Mouse (Mus musculus) retina, embryonic 14.5 days (tissue): Measurements from ENCODE around the gene Nr6a1.
A peak's percentile ranks its signal among the peaks of the same experiment; 100 is the strongest.

ENCODE experiments used
- DNase-seq: peaks from one replicate; pipeline ENCODE4 v3.0.0-alpha.2; 2015; ENCODE audit warnings: low spot score

The Nr6a1 gene

DNA sequence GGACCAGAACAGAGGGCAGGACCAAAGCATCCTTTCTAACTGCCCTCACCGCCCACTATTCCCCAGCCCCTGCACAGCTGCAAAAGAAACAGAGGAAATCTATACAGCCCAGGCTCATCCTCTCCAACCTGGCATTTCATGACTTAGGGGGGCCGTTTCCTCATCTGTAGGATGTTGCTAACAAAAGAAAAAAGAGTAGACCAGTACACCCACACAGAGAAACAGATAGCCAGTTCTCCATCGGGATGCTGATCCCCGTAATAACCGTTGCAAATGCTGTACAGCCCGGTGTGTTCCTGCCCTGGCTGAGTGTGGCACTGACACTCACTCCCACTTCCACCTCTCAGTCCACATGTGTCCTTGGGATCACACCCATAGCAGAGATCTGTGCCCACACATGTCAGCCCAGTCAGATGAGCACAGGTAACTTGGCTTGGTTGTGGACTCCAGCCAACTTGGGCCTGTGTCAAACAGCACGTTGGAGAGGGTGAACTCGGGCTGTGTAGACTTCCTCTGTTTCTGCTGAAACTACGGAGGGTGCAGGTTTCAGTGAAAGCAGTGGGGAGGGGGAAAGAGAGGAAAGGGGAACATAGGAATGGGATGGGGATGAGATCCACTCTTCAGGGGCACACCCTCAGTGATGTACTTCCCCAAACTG is 9.4 kb upstream of the Nr6a1 start:
- DNase-seq = no peak

DNA sequence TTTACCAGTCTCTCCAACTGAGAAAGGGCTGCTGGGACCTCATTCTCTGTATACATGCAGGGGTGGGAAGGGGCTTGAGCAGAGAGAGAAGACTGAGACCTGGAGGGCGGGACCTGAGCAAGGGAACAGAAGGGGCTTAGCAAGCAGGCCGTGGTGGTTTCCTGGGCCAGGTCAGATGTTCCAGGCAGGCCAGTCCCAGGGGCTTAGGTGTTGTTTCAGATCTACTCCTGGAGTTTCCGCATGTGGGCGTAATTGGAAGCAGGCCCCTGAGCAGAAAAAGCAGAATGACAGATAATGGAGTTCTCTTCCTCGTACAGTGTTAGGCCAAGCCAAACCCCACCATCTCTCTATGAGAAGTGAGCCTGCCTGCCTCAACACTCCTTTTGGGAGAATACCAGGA is 7.4 kb upstream of the Nr6a1 start:
- DNase-seq = no peak

DNA sequence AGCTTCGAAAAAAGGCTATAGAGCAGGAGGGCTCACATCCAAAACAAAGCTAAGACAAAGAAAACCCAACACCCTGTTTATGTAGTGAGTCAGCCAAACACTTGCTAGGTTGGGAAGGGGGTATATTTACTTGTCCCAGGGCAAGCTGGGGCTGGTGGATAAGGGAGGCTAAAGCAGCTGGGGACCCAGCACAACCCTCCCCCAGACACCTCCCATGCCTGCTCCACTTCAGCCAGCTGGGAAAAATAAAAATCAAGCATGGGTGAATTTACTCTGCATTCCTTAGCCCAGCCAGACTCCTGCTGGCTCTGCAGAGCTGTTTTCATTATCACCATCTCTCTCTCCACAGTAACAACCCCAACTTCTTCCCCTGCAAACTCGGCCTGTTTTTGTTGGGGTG is 6.4 kb upstream of the Nr6a1 start:
- no peak for DNase-seq

DNA sequence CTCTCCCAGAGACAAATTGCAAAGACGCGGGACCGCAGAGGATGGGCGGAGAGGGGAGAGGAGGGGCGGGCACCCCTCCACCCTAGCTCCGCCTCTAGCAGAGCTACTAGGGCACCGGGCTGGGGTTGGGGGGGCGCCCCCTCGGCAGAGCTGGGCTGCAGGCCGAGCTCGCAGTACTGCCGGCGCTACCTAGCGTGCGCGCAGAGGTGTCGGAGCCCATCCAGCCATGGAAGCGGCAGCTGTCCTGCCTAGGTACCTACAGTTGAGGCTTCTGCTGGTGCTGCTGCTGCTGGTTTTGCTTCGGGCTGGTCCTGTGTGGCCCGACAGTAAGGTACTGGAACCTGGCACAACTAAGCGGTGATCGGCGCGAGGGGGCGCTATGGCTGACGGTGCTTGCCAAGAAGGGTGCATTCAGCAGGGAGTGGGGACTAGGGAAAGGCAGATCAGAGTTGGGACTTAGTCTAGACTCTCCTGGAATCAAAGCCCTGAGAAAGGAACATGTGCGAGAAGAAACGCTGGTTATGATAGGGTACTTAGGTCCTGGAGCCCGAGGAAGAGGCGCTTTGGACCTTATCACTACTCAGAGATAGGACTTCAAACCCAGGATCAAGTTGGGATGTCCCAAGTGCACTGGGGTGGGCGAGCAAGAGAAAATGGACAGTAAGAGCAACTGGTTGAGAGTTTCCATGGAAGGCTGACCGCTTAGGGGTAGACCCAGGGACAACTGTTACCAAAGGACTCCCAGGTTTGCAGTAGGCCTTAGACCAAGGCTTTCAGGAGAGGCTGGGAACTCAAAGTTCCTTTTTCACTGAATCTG is 4.6 kb upstream of the Nr6a1 start, which contains the start of gene Olfml2a:
Olfml2a (plus strand) TSS at position 128 of the 817 bp plus-strand sequence.
- DNase-seq = peak; percentile 77

DNA sequence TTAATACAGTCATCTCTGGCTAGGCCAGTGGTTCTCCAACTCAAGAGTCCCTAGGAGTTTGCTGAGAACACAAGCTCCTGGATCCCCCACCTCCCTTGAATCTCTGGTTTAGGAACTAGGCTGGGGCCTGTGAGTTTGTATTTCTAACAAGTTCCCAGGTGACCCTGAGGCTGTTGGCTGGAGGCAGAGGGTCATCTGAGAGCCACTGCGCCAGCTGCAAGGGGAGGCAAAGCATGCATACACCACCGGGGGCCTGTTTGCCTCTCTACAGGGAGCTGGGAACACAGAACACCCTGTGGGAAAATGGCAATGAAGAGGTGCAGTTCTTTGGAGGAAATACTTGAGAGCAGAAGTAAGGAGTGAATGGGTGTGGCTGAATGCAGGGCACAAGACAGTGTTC is 2.8 kb upstream of the Nr6a1 start:
- DNase-seq = no peak

DNA sequence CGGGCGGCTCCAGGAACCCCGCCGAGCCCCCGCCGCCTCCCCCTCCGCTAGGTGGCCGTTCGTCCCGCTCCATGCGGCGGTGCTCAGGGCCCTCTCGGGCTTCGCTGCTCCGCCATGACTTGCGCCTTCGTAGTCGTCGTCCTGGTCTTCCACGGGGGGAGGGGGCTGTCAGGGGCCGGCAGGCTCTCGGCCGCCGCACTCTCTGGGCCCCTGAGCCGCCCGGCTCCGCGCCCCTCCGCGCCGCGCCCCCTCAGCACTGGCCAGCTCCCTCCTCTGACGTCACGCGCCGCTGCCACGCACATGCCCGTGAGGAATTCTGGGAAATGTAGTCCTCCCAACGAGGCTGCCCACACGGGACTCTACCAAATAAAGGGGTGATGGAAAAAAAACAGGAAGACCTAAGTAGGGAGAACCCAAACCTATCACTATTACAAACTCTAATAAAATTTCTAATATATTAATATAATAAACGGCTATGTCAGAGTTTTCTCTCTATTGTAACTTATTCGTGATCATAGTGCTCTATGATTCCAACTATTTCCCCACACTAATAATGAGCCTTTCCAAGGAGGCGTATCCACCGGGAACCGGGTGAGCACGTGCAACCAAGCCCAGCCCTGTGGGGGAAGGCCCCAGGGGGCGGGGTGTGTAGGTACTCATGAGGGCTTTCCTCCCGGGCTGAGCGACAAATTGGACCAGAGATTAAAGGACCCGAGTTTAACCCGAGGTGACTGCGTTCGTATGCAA is 1.2 kb downstream of the Nr6a1 start:
- DNase-seq = peak; percentile 97

DNA sequence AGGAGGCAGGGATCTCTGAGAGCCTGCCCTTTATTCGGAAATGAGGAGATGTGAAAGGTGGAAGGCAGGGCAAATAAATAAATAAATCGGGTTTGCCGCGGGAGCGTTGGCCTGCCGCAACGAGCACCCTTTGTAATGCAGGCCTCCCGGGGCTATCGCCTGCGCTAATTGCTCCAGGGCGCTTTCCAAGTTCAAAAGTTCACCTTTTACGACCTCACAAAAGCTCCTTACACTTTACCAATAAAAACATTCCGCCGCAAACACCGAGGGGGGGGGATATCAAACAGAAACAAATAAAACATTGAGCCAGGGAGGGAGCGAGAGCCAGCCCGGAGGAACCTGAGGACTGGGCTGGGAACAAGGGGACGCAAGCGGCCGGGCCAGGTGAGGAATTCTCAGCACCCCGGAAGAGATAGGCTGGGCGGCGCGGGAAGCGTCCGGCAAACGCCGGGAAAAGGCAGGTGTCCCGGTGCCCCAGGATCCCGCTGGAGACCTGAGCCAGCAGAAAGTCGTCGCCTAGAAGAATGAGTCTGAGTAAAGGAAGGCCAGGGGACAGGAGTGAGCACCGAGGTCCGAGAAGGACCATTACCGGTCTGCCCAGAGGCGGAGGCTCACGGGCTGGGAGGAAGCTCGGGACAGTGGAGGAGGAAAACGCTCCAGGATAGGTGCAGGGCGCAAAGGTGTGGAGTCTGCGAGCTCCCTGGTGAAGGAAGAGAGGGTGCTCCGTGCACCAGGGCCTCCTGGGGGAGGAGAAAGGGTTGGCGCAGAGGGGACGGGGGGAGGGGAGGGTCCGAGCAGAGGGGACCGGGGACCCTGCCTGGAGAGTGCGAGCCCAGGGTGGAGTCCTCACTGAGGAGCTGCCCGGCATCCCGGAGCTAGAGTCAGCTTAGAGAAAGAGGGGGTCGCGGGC is 2.1 kb downstream of the Nr6a1 start:
- peak; percentile 44 for DNase-seq

DNA sequence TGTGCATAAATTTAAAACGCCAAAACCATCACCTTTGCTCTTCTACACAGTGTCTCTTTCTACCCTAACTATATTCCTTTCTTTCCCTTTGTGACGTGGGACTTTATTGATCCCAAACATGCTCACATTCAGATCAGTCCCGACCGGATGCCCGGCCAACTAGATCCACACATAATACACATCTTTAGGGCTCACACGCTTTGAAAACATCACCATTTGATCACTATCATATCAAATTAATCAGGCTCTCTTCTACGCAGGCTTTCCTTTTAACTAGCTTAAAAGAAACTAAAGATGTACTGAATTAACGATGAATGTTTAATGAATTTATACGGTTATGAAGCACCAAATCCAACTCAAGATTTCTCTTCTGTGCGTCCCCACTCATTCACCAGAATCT is 2.9 kb downstream of the Nr6a1 start:
- peak; percentile 58 for DNase-seq

DNA sequence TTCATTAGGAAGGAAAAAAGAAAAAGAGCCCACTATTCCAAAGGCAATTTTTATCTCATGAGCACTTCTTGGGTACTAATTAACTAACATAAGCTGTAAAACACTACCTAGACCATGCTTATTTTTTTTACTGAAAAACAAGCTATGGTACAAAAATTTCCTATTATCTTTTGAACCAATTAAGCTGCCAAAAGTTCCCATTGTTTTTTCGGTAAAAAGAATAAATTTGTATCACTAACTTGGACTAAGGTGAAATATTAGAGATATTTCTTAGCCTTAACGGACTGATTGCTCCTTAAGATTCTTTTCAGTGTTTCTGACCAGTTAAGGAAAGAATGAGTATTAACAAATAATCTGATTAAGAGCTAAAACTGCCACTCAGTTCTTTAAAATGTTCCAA is 3.6 kb downstream of the Nr6a1 start:
- DNase-seq = peak; percentile 53

DNA sequence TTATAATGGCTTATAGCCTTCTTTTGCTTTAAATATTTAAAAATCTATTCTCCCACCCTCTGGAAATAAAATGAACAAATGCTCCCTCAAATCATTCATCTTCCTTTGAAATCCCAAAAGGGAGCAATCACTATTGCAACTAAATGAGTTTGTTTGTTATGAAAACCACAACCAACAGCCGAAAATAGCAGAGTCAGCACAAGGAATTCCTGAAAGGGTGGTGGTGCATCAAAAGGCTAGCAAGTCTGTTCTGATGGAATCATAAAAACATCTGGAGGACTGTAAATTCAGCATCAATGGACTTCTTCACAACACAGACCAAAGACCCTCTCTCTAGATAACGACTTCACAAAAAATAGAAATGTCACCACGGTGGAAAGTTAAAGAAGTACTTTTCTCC is 4.0 kb downstream of the Nr6a1 start:
- no peak for DNase-seq

DNA sequence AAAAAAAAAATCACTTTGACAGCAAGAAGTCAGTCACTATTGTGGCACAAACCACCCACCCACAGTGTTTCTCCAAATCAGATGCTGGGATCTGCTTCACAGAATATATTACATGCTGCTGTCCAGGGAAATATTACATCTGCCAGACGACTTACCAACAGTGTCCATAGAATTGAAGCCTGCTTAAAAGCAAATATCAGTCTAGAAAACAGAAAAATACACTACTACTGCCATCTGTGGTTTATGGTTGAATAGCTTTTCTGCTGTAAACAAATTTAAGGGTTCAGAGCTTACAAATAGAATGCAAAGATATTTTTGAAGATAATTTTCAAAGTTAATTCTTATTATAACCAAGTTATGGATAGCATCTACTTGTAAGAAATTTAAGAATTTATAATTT is 6.1 kb downstream of the Nr6a1 start:
- DNase-seq = no peak

DNA sequence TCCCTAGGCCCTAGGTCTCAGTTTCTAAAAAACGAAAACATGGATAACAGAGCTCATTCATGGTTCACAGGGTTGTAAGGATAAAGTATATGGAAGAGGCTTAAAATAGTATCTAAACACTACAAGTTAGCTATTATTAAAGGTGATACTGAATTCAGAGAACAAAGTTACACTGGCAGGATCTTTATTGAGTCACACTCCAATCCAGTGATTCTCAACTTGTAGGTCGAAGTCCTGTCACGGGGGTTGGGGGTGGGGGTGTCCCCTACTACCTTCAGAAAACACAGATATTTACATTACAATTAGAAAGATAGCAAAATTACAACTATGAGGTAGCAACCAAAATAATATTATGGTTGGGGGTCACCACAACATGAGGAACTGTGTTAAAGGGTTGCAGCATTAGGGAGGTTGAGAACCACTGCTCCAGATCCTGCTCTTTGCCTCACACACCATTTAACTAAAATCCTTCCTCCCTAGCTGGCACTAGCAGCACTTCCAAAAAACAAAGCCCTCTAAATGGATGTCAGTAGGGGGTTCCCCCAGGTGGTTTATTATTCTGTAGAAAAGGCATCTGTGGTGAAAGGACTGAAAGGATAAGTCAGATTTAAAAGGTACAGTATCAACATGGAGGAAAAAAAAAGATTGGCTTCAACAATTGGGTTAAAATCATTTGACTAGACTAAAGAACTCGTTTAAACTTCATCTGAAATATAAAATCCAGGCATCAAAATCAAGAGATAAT is 10.4 kb downstream of the Nr6a1 start:
- no peak for DNase-seq

DNA sequence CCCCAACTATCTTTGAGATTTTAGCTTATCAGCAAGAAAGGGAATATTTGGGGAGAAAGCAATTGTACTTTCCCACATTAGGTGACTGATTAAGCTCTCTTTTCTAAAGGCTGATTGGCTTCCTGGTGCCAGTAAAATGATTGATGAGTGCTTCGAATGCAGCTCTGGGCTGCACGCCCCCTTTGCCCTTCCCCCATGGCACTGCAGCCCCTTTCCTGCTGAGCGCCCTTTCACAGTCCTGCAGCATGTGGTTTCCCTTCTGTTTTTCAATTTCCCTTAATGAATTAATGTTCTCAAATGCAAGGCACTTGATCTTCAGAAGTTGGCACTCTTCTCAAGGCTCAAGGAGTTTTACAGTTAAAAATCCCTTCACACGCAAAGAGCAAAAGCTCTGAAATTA is 12.5 kb downstream of the Nr6a1 start:
- DNase-seq = no peak

DNA sequence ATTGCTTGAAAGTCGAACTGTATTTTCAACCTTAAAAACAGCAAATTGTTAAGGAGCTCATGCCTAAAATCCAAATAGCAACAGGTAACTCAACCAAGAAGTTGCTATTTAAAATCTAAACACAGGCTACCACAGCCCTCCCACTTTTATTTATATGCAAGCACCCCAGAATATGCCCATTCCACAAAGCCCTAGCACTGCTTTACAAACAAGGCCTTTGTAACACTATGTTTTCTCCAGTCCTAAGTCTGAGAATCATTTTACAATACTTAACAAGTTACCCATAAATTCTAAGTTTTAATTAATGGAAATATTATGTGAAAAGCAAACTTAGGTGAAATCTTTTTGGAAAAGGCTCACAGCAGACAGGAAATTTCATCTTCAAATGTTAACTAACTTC is 13.0 kb downstream of the Nr6a1 start:
- DNase-seq = no peak

DNA sequence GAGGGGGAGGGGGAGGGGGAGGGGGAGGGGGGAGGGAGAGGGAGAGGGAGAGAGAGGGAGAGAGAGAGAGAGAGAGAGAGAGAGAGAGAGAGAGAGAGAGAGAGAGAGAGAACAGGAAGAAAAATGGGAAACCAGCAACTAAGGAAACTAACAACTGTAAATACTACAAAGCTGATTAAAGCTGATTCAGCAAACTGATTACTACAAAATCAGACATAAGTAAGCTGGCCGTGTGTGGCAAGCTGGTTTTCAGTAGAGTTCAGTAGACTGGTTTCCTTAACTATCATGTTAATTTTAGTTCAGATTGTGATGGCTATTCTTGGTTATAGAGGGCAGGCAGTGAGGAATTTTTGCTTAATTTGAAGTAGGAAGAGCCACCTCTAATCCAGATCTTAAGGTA is 18.9 kb downstream of the Nr6a1 start:
- no peak for DNase-seq

DNA sequence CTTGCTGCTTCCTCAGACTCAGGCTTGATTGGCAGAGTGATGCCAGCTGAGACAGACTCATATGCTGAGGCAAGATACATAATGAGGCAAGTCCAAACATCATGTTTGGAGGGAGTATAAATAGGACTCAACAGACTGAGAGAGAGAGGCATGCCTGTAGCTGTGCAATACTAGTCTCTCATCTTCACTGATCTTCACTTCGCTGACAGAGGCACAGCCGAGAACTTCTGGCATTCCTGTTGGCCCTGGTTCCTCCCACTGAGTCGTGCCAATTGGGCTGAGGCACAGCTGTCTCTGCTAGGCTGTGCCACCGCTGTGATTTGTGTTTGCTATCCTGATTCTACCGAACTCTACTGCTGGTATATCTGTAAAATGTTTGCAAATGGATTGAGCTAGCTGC is 21.4 kb downstream of the Nr6a1 start:
- DNase-seq = no peak

DNA sequence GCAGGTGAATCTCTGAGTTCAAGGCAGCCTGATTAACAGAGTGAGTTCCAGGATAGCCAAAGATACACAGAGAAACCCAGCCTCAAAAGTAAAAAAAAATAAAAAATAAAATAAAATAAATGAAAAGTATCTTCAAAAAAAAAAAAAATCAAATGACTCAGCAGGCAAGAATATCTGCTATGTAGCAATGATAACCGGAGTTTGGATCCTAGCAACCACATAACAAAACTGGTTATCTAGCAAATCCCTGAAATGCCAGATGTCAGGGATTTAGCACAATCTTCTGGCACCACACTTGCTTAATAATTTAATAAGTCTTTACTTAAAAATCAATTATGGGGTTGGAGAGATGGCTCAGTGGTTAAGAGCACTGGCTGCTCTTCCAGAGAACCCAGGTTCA is 23.2 kb downstream of the Nr6a1 start:
- DNase-seq = no peak

DNA sequence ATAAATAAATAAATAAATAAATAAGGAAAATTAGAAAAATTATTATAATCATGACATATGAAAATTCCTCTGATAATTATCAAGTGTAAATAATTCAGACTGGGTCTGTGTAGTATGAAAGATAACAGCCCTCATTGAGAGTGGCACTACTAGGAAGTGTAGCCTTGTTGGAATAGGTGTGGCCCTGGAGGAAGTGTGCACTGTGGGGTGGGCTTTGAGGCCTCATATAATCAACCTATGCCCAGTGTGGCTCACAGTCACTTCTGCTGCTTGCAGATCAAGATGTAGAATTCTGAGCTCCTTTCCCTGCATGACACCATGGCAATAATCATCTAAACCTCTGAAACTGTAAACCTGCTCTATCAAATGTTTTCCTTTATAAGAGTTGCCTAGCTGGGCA is 24.6 kb downstream of the Nr6a1 start:
- DNase-seq = no peak

DNA sequence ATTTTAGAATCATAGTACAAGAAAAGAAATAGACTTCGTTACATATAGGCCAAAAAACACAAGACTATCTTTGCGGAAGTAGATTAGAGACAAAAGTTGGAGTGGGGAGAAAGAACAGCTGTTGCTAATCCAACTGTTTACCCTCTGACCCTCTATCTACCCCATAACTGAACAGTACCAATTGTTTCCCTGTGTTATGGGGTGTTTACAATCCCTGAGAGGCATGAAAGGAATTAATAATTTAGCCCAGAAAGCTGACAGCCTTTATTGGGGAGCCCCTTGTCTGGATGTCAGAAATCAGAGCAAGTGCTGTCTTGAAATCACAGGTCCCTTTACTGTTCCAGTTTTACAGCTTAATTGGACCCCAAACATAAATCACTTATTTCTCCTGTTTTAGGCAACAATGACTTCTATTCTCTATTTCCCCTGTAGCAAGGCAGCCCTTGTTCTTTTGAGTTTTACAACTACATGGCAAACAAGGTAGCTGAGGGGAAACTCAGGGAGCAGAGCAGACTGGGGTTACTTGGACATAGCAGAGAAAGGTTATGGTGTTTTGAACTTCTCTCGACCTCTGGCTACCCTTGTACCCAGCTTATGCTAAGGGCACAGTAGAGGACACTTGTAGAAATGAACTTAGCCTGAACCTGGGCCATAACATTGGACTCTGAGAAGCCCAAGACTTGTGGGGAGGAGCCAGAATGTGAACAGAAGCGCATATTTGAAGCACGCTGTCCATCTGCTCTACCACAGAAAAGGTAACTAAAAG is 46.4 kb downstream of the Nr6a1 start:
- DNase-seq = no peak

DNA sequence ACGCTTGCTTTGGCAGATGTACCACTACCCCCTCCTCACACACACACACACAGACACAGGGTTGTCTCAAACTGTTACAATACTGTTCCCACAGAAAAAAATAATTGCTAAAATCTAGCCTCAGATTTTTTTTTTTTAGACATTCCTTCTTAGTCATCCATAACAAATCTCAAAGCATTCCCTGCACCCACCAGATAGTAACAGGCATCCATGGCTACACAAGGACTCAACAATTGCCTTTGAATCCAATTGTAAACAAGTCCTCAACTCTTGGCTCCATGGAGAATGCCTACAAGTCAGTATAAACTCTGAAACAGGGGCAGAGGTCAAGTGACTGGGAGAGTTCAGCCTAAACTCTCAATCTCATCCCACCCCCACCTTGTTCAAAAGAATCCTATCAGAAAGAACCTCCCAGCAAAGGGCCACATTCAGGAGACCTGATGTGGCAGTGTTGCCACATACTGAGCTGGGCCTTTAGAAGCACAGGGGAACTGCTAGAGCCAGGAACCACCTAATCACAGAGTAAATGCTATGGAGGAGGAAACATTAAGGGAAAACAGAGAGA is 52.9 kb downstream of the Nr6a1 start:
- no peak for DNase-seq
